Mouse (Mus musculus) limb, embryonic 15.5 days (tissue): ENCODE results near the gene Rapgef3. TPM values are rescaled to one million over a fixed set of nuclear protein-coding genes. Genes with fewer than 3 reads are reported as not detected.

Source experiments
- ATAC-seq: fragments of 200-750 bp; cut with Nextera tagmentation; 2 replicates; pipeline ENCODE4 v1.8.0; 2017; ENCODE audit warnings: low read depth, moderate TSS enrichment; ENCODE audit not compliant: insufficient number of reproducible peaks, low FRiP score, low TSS enrichment
- H3K27ac ChIP-seq: fragments of 300-500 bp; sonication (generic); 2 replicates; pipeline ENCODE4 v1.5.1; 2015; ENCODE audit warnings: moderate library complexity, mild to moderate bottlenecking, inconsistent platforms
- H3K27me3 ChIP-seq: fragments of 300-500 bp; sonication (generic); 2 replicates; pipeline ENCODE4 v1.6.1; 2015; ENCODE audit warnings: inconsistent platforms
- H3K36me3 ChIP-seq: fragments of 300-500 bp; sonication (generic); 2 replicates; pipeline ENCODE4 v1.6.1; 2015; ENCODE audit warnings: inconsistent platforms
- H3K4me1 ChIP-seq: fragments of 300-500 bp; sonication (generic); 2 replicates; pipeline ENCODE4 v1.6.1; 2015; ENCODE audit warnings: inconsistent platforms
- H3K4me2 ChIP-seq: fragments of 300-500 bp; sonication (generic); 2 replicates; pipeline ENCODE4 v1.6.1; 2015; ENCODE audit warnings: mild to moderate bottlenecking, inconsistent platforms
- H3K4me3 ChIP-seq: fragments of 300-500 bp; sonication (generic); 2 replicates; pipeline ENCODE4 v1.5.1; 2015; ENCODE audit warnings: mild to moderate bottlenecking, inconsistent platforms
- H3K9ac ChIP-seq: fragments of 300-500 bp; sonication (generic); 2 replicates; pipeline ENCODE4 v1.6.1; 2015; ENCODE audit warnings: inconsistent platforms
- H3K9me3 ChIP-seq: fragments of 300-500 bp; sonication (generic); 2 replicates; pipeline ENCODE4 v1.6.1; 2016; ENCODE audit warnings: inconsistent platforms
- WGBS: fragments of 180-500 bp; shearing (Covaris S2); methylation state at CpG from one replicate; pipeline ENCODE4 v1.1.7; 2015; 5-methylcytosine and 5-hydroxymethylcytosine counted together
- polyA plus RNA-seq: library from polyadenylated mRNA; unstranded; fragments of >200 nt; fragmentation: Nextera tagmentation; extraction: Ambion mirVana; gene quantifications from 2 replicates; pipeline ENCODE4 v1.2.1, GENCODE M21; 2015

Rapgef3 gene
- polyA plus RNA-seq, 1 experiment from 2014 or later = 9.8 TPM

DNA sequence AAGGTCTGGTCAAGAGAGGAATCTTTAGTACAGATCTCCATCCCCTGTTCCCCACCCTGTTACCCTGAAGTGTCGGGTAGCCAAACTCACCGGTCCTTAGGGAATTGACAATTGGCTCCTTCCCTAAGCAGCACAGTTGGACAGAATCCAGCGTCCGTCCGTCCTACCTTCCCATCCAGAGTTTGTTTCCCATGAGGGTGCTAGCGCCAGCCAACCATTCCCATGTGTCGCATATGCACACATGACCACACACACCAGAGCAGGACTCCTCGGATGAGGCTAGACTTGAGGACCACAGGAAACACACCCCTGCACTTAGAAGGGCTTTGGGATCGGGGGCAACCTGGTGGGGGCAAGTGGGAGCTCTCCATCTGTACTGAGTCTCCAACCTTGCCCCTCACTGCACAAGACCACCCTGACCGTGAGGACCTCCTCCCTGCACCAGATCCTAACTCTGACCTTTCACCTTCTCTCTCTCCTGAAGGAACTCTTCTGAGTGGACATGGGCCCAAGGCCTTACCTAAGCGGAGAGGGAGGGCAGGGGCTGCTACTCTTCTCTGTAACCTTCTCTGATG is 23.4 kb upstream of the Rapgef3 start:
- no peaks in the 10 kb centered on the region for H3K9me3 ChIP-seq
- peaks cover 62% of the 10 kb centered on the region for H3K36me3 ChIP-seq
- no peaks in the 10 kb centered on the region; the same call in 1 of the 2 replicates for H3K27me3 ChIP-seq
- H3K9ac ChIP-seq = no peak overlapping the region
- 85% methylated on average over 11 of the region's 11 CpGs for WGBS
- no peak for ATAC-seq
- H3K4me3 ChIP-seq = no peak overlapping the region
- H3K4me1 ChIP-seq = peaks cover 18% of the 10 kb centered on the region; the same call in 1 of the 2 replicates
- no peak overlapping the region for H3K4me2 ChIP-seq
- no peak overlapping the region for H3K27ac ChIP-seq

- 55% methylated on average over 20 of the region's 20 CpGs for WGBS
- Histone ChIP-seq H3K27ac (no peak overlapping the region), H3K4me3 (no peak overlapping the region), H3K9ac (no peak overlapping the region), H3K27me3 (no peaks in the 10 kb centered on the region; the same call in 1 of the 2 replicates), H3K36me3 (peaks cover 49% of the 10 kb centered on the region), H3K4me1 (peaks cover 28% of the 10 kb centered on the region), H3K9me3 (no peaks in the 10 kb centered on the region), H3K4me2 (no peak overlapping the region)
- ATAC-seq = no peak
These were observed 22.2 kb upstream of the Rapgef3 start for GRCm38 (mm10) chr15:97789761-97790505.

- Histone ChIP-seq H3K27ac (peak overlapping the region; percentile 43), H3K27me3 (no peaks in the 10 kb centered on the region; the same call in 1 of the 2 replicates), H3K4me3 (no peak overlapping the region), H3K36me3 (peaks cover 38% of the 10 kb centered on the region), H3K9ac (no peak overlapping the region), H3K4me1 (peaks cover 38% of the 10 kb centered on the region), H3K9me3 (no peaks in the 10 kb centered on the region), H3K4me2 (no peak overlapping the region)
- 60% methylated on average over 6 of the region's 6 CpGs for WGBS
- ATAC-seq = no peak
These were observed 21.0 kb upstream of the Rapgef3 start for GRCm38 (mm10) chr15:97788821-97789220.

GRCm38 (mm10) chr15:97787799-97788667 is 20.3 kb upstream of the Rapgef3 start:
- 74% methylated on average over 19 of the region's 19 CpGs for WGBS
- Histone ChIP-seq H3K9ac (no peak overlapping the region), H3K27me3 (no peaks in the 10 kb centered on the region; the same call in 1 of the 2 replicates), H3K4me1 (peaks cover 40% of the 10 kb centered on the region), H3K36me3 (peaks cover 30% of the 10 kb centered on the region), H3K4me2 (no peak overlapping the region), H3K27ac (peak overlapping the region; percentile 33; the same call in 1 of the 2 replicates), H3K4me3 (no peak overlapping the region), H3K9me3 (no peaks in the 10 kb centered on the region)
- no peak for ATAC-seq

GRCm38 (mm10) chr15:97787148-97787798 is 19.5 kb upstream of the Rapgef3 start:
- Histone ChIP-seq H3K4me1 (peaks cover 47% of the 10 kb centered on the region), H3K27ac (0 out of 2 replicates have a peak overlapping the region, but pooled peaks have one; percentile 1), H3K4me2 (no peak overlapping the region), H3K9ac (no peak overlapping the region), H3K27me3 (no peaks in the 10 kb centered on the region; the same call in 1 of the 2 replicates), H3K9me3 (no peaks in the 10 kb centered on the region), H3K4me3 (no peak overlapping the region), H3K36me3 (peaks cover 23% of the 10 kb centered on the region)
- WGBS = 85% methylated on average over 7 of the region's 7 CpGs
- ATAC-seq = no peak

GRCm38 (mm10) chr15:97786412-97787112 is 18.8 kb upstream of the Rapgef3 start:
- ATAC-seq = no peak
- Histone ChIP-seq H3K36me3 (peaks cover 15% of the 10 kb centered on the region), H3K4me3 (no peak overlapping the region), H3K27me3 (no peaks in the 10 kb centered on the region; the same call in 1 of the 2 replicates), H3K4me1 (peaks cover 54% of the 10 kb centered on the region), H3K9ac (no peak overlapping the region), H3K27ac (no peak overlapping the region), H3K9me3 (no peaks in the 10 kb centered on the region), H3K4me2 (no peak overlapping the region)
- 72% methylated on average over 10 of the region's 10 CpGs for WGBS

DNA sequence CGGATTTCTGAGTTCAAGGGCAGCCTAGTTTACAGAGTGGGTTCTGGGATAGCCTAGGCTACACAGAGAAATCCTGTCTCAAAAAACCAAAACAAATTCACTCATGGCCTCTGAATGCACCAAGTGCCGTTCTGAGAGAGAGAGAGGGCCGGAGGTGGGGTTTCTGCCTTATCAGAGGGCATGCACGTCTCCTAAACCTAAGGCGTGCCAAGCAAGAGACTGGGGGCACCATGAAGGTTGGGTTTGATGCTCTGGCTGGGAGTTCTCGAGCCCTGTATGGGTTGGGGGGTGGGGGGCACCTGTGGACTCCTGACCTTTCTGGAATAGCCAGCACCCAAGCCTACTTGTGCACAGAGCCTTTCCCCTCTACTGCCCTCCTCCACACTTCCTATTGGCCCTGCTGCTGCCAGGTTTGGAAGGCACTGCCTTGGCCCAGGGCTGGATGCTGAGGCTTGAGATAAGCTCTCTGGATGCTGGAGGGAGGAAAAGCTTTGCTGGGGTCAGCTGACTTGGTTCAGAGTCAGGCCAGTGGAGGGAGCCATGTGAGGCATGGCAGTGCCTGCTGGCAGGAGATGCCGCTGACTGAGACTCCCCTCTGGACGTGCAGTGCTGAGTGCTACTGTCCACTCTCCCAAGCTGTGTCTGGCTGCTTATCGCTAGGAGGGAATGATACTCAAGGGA is 18.1 kb upstream of the Rapgef3 start:
- H3K4me3 ChIP-seq = no peak overlapping the region
- no peaks in the 10 kb centered on the region; the same call in 1 of the 2 replicates for H3K27me3 ChIP-seq
- peaks cover 10% of the 10 kb centered on the region for H3K36me3 ChIP-seq
- WGBS = 84% methylated on average over 9 of the region's 9 CpGs
- no peaks in the 10 kb centered on the region for H3K9me3 ChIP-seq
- H3K4me1 ChIP-seq = peaks cover 60% of the 10 kb centered on the region
- no peak overlapping the region for H3K4me2 ChIP-seq
- no peak overlapping the region for H3K27ac ChIP-seq
- ATAC-seq = no peak
- no peak overlapping the region for H3K9ac ChIP-seq

GRCm38 (mm10) chr15:97784561-97785161 is 16.9 kb upstream of the Rapgef3 start:
- WGBS = 6% methylated on average over 45 of the region's 45 CpGs
- no peak for ATAC-seq
- H3K27me3 ChIP-seq = no peaks in the 10 kb centered on the region; the same call in 1 of the 2 replicates
- H3K9ac ChIP-seq = peak overlapping the region; percentile 78
- H3K4me2 ChIP-seq = peak overlapping the region; percentile 91
- peaks cover 5% of the 10 kb centered on the region; the same call in 1 of the 2 replicates for H3K36me3 ChIP-seq
- H3K4me1 ChIP-seq = peaks cover 69% of the 10 kb centered on the region
- H3K9me3 ChIP-seq = no peaks in the 10 kb centered on the region
- H3K27ac ChIP-seq = peak overlapping the region; percentile 22; the same call in 1 of the 2 replicates
- peak overlapping the region; percentile 70 for H3K4me3 ChIP-seq

GRCm38 (mm10) chr15:97784092-97784559 is 16.4 kb upstream of the Rapgef3 start:
- peaks cover 70% of the 10 kb centered on the region for H3K4me1 ChIP-seq
- H3K4me3 ChIP-seq = peak overlapping the region; percentile 70
- H3K36me3 ChIP-seq = peaks cover 3% of the 10 kb centered on the region; the same call in 1 of the 2 replicates
- WGBS = 4% methylated on average over 35 of the region's 39 CpGs
- H3K27ac ChIP-seq = peak overlapping the region; percentile 22; the same call in 1 of the 2 replicates
- no peaks in the 10 kb centered on the region; the same call in 1 of the 2 replicates for H3K27me3 ChIP-seq
- peak; percentile 56 for ATAC-seq
- H3K9me3 ChIP-seq = no peaks in the 10 kb centered on the region
- H3K9ac ChIP-seq = peak overlapping the region; percentile 78
- peak overlapping the region; percentile 91 for H3K4me2 ChIP-seq

GRCm38 (mm10) chr15:97782749-97783105 is 15.0 kb upstream of the Rapgef3 start:
- no peak; the same call in 1 of the 2 replicates for ATAC-seq
- Histone ChIP-seq H3K27me3 (no peaks in the 10 kb centered on the region), H3K27ac (peak overlapping the region; percentile 84), H3K4me3 (peak overlapping the region; percentile 18), H3K4me2 (peak overlapping the region; percentile 43), H3K36me3 (no peaks in the 10 kb centered on the region), H3K9me3 (no peaks in the 10 kb centered on the region), H3K9ac (no peak overlapping the region), H3K4me1 (peaks cover 70% of the 10 kb centered on the region)
- WGBS = 9% methylated on average over 9 of the region's 9 CpGs
